Mouse (Mus musculus) stomach, embryonic 16.5 days (tissue): Measurements from ENCODE around the gene Gpank1. TPM values are rescaled to one million over a fixed set of nuclear protein-coding genes. Genes with fewer than 3 reads are reported as not detected.

Source experiments
- ATAC-seq: fragments of 200-750 bp; cut with Nextera tagmentation; 2 replicates; pipeline ENCODE4 v1.8.0; 2017; ENCODE audit warnings: moderate number of reproducible peaks, moderate TSS enrichment; ENCODE audit not compliant: insufficient read depth, low FRiP score
- H3K27ac ChIP-seq: fragments of 300-500 bp; sonication (generic); 2 replicates; pipeline ENCODE4 v1.5.1; 2014; ENCODE audit warnings: low read length
- H3K27me3 ChIP-seq: fragments of 300-500 bp; sonication (generic); 2 replicates; pipeline ENCODE4 v1.6.1; 2014; ENCODE audit warnings: low read length, control low read depth, mixed read lengths; ENCODE audit not compliant: control insufficient read depth, insufficient read depth
- H3K36me3 ChIP-seq: fragments of 300-500 bp; sonication (generic); 2 replicates; pipeline ENCODE4 v1.6.1; 2014; ENCODE audit warnings: low read length; ENCODE audit not compliant: control insufficient read depth, insufficient read depth
- H3K4me1 ChIP-seq: fragments of 300-500 bp; sonication (generic); 2 replicates; pipeline ENCODE4 v1.6.1; 2014; ENCODE audit warnings: low read length, control low read depth, mixed read lengths; ENCODE audit not compliant: control insufficient read depth, insufficient read depth
- H3K4me2 ChIP-seq: fragments of 300-500 bp; sonication (generic); 2 replicates; pipeline ENCODE4 v1.6.1; 2014; ENCODE audit warnings: low read depth, low read length, mixed read lengths
- H3K4me3 ChIP-seq: fragments of 300-500 bp; sonication (generic); replicated peaks from 2 replicates; pipeline ENCODE4 v1.5.1; 2014; ENCODE audit warnings: mild to moderate bottlenecking, low read length
- H3K9ac ChIP-seq: fragments of 300-500 bp; sonication (generic); 2 replicates; pipeline ENCODE4 v1.6.1; 2014; ENCODE audit warnings: low read length
- H3K9me3 ChIP-seq: fragments of 300-500 bp; sonication (generic); replicated peaks from 2 replicates; pipeline ENCODE4 v1.6.1; 2016; ENCODE audit warnings: low read length, control low read depth; ENCODE audit not compliant: control insufficient read depth
- WGBS: fragments of 180-500 bp; shearing (Covaris S2); extraction: QIAGEN DNeasy Blood & Tissue Kit; methylation state at CpG from one replicate; pipeline ENCODE4 v1.1.7; 2014; 5-methylcytosine and 5-hydroxymethylcytosine counted together
- polyA plus RNA-seq: library from polyadenylated mRNA; unstranded; fragments of >200 nt; fragmentation: Nextera tagmentation; extraction: Ambion mirVana; gene quantifications from 2 replicates; pipeline ENCODE4 v1.2.1, GENCODE M21; 2015

Gpank1 gene
- polyA plus RNA-seq, 1 experiment from 2014 or later = 18.1 TPM

DNA sequence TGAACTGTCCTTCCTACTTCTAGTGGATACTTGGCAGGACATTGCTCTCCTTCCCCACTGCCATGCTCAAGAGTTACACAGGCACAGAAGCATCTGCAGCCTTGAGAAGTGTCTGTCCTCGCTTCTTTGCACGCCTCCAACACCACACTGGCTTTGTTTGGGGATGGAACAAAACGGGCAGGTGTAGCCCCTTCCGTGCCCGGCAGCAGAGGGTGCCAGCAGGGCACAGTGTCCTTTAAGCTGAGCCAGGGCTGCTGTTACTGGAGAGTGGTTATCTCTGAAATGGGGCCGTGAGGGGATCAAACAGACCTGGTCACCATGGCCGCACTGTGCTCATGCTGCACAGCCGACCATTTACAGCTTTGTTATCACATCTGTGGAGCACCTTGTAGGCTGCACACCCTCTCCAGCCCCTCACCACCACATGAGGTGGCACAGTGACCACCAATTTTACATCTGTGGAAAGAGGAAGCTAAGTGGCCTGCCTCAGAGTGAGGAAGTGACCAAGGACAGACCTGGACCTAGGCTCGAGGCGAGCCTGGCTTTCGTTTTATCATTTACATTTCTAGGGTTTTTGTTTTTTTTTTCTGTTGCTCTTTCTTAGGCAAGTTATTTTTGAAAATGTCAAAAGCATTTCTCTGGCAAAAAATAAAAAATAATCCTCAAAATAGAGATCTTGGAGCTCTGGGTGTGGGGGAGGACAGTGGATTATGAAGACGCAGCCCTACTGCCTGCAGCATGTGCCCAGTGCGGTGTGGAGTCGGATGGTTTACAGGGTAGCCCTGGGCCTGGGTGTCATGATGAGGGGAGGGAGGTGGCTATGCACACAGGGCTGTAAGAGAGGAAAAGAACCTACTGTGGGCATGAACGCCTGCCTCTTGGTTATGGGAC lies 26.5 kb upstream of the Gpank1 start:
- Histone ChIP-seq H3K4me1 (peaks cover 4% of the 10 kb centered on the region), H3K4me2 (no peak overlapping the region), H3K9me3 (no peaks in the 10 kb centered on the region), H3K36me3 (peaks cover 23% of the 10 kb centered on the region; the same call in 1 of the 2 replicates), H3K4me3 (no peak overlapping the region), H3K9ac (no peak overlapping the region), H3K27ac (no peak overlapping the region), H3K27me3 (no peaks in the 10 kb centered on the region)
- no peak for ATAC-seq
- WGBS = 87% methylated on average over 15 of the region's 15 CpGs

DNA sequence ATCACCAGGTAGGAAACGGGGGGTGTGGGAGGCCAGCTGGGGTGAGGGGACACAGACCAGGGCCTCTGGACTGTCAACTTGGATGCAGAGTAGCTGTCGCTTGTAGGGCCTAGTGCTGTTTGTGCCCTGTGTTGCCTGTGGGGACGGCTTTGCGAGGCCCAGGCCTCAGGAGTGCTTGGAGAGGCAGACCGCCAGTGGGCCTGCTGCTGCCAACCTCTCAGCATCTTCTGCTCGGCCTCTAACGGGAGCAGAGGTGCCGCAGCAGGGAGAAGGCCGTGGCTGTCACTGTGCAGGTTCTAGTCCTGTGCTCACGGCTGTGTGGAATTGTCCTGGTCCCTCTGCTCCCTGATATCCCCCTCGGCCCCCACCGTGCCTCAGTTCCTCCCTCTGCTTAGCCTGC lies 24.7 kb upstream of the Gpank1 start:
- Histone ChIP-seq H3K9me3 (no peaks in the 10 kb centered on the region), H3K36me3 (peaks cover 20% of the 10 kb centered on the region; the same call in 1 of the 2 replicates), H3K4me2 (no peak overlapping the region), H3K27me3 (no peaks in the 10 kb centered on the region), H3K9ac (no peak overlapping the region), H3K4me1 (no peaks in the 10 kb centered on the region), H3K27ac (no peak overlapping the region), H3K4me3 (no peak overlapping the region)
- ATAC-seq = no peak
- WGBS = 87% methylated on average over 12 of the region's 12 CpGs

DNA sequence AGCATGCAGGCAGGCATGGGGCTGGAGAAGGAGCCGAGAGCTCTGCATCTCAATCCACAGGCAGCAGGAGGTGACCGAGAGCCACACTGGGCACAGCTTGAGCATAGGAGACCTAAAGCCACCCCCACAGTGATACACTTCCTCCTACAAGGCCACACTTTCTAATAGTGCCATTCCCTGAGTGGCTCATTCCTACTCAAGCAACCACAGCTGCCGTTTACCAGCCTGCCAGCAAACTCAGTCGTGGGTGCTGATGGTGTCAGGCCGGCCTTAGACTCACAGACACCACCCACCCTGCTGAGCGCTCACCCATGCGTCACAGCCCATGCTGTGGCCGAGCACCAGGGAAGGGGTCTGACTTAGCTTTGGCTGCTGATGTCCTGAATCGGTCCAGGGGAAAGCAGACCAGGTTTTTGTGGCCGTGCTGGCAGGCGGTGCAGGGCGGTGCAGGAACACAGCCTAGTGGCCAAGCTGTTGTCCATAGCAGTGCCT lies 24.0 kb upstream of the Gpank1 start:
- ATAC-seq = no peak
- no peak overlapping the region for H3K27ac ChIP-seq
- no peaks in the 10 kb centered on the region for H3K27me3 ChIP-seq
- 88% methylated on average over 12 of the region's 12 CpGs for WGBS
- H3K9ac ChIP-seq = no peak overlapping the region
- no peak overlapping the region for H3K4me2 ChIP-seq
- H3K36me3 ChIP-seq = peaks cover 21% of the 10 kb centered on the region; the same call in 1 of the 2 replicates
- H3K9me3 ChIP-seq = no peaks in the 10 kb centered on the region
- H3K4me3 ChIP-seq = no peak overlapping the region
- H3K4me1 ChIP-seq = no peaks in the 10 kb centered on the region

DNA sequence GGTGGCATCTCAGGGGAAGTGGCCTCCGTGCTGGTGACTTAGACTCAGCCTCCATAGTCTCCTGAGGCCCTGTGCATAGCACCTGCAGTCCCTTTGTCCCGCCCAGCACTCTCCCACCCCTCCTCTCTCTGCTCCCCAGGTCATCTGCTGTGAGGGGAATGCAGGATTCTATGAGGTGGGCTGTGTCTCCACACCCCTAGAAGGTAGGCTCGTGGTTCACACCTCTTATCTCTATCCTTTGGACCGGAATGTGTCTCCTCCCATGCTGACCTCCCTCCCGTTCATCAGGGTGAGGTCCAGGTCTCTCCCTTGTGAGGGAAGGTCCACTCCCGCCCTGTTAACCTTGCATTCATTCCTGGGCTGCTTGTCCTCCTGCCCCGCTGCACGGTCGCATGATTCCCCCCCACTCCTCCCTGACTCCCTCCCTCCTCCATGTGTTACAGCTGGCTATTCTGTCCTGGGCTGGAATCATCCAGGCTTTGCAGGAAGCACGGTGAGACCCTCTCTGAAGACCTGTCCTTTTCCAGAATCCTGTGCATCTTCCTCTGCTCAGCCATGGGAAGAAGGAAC lies 21.0 kb upstream of the Gpank1 start:
- Histone ChIP-seq H3K4me3 (no peak overlapping the region), H3K27ac (no peak overlapping the region), H3K4me2 (no peak overlapping the region), H3K9ac (no peak overlapping the region), H3K4me1 (no peaks in the 10 kb centered on the region), H3K36me3 (peaks cover 23% of the 10 kb centered on the region; the same call in 1 of the 2 replicates), H3K27me3 (no peaks in the 10 kb centered on the region), H3K9me3 (no peaks in the 10 kb centered on the region)
- 52% methylated on average over 10 of the region's 10 CpGs for WGBS
- ATAC-seq = no peak

DNA sequence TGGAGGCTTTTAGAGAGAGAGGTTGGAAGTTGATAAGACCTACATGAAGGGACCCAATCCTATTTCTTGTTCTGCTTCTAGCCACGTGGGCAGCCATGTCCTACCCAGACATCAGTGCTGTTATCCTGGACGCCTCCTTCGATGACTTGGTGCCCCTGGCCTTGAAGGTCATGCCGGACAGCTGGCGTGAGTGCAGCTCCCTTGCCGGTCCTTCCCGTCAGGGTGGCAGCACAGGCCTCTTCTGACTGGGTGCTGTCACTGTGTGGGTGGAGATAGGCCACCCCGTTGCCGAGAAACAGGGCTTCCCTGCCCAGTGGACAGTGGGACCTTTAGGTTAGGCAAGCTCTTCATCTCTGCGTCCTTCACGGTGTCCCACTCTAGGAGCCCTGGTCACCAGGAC lies 20.1 kb upstream of the Gpank1 start:
- Histone ChIP-seq H3K27me3 (no peaks in the 10 kb centered on the region), H3K4me2 (no peak overlapping the region), H3K36me3 (peaks cover 23% of the 10 kb centered on the region; the same call in 1 of the 2 replicates), H3K9ac (no peak overlapping the region), H3K9me3 (no peaks in the 10 kb centered on the region), H3K4me1 (no peaks in the 10 kb centered on the region), H3K27ac (no peak overlapping the region), H3K4me3 (no peak overlapping the region)
- ATAC-seq = no peak
- WGBS = 87% methylated on average over 11 of the region's 11 CpGs

DNA sequence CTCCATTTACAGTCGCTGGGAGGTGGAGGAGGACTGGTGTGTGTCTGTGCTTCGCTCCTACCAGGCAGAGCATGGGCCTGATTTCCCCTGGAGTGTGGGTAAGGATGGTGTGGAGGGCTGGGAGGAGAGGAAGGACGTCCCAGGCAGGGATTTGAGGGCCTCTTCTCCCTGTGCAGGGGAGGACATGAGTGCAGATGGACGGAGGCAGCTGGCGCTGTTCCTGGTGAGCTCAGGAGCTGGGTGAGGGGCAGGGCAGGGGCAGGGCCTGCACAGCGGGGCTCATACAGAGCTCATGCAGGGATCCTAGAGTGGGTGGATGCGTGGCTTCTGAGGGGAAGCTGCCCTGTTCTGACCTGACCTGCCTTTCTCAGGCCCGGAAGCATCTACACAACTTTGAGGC lies 19.0 kb upstream of the Gpank1 start:
- Histone ChIP-seq H3K4me2 (no peak overlapping the region), H3K27me3 (no peaks in the 10 kb centered on the region), H3K4me1 (no peaks in the 10 kb centered on the region), H3K9me3 (no peaks in the 10 kb centered on the region), H3K36me3 (peaks cover 19% of the 10 kb centered on the region; the same call in 1 of the 2 replicates), H3K27ac (no peak overlapping the region), H3K4me3 (no peak overlapping the region), H3K9ac (no peak overlapping the region; the same call in 1 of the 2 replicates)
- 71% methylated on average over 8 of the region's 8 CpGs for WGBS
- ATAC-seq = no peak; the same call in 1 of the 2 replicates

DNA sequence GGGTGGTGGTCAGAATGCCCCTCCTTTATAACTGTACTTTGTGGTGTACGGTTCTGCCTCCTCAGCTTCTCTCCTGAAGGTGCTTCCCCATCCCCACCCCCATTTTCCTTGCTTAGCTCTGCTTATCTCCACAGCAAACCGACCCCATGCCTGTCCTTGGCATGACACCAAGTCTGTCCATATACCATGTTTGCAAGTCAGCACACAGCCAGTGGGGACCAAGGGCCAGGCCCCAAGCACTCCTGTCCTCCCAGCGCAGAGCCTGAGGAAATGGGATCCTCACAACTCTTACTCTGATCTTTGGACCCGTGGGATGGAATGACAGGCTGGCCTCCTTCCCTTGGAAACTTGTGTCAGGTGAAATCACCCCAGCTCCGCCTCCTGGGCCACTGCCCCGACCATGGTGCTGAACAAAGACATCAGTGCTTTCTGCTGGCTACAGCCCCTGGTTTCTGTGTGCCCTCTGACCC lies 18.0 kb upstream of the Gpank1 start:
- WGBS = 56% methylated on average over 6 of the region's 6 CpGs
- no peaks in the 10 kb centered on the region for H3K27me3 ChIP-seq
- no peaks in the 10 kb centered on the region for H3K9me3 ChIP-seq
- H3K36me3 ChIP-seq = peaks cover 15% of the 10 kb centered on the region; the same call in 1 of the 2 replicates
- no peak overlapping the region for H3K9ac ChIP-seq
- no peak overlapping the region for H3K27ac ChIP-seq
- no peaks in the 10 kb centered on the region for H3K4me1 ChIP-seq
- H3K4me3 ChIP-seq = no peak overlapping the region
- H3K4me2 ChIP-seq = no peak overlapping the region
- no peak for ATAC-seq

DNA sequence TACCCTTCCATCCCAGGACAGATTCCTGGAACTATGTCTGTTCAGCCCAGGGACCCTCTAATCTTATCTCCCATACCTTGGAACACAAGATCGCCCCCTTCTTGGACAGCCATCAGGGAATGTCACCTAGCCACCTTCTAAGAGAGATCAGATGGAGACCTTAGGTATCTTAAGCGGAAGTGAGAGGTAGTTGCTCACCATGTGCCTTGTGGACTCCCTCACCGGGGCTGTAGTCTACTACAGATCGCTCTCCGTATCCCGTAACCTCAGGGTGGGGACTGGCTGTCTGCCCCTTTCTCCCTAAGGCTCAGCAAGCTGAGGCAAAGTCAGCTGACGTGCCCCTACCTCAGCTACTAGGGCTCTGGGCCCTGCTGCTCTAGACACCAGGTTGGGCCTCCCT lies 17.2 kb upstream of the Gpank1 start:
- peaks cover 15% of the 10 kb centered on the region; the same call in 1 of the 2 replicates for H3K36me3 ChIP-seq
- H3K4me1 ChIP-seq = no peaks in the 10 kb centered on the region

DNA sequence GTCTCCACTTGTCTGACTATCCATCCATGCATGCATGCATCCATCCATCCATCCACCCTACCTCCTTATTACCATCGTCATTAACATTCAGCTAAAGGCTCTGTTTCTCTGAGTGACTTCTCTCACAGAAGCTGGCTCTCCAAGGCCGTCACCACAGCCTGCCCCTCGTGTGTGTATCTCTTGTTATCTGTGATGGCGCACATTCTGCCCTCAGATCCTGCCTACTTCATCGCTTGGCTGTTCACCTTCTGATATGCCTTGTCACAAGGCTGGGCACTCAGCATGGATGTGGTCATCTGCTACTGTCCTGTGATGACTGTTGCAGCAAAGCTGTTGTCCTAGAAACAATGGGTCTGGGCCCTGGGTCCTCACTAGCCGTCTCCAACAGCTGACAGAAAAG lies 16.5 kb upstream of the Gpank1 start:
- Histone ChIP-seq H3K9me3 (no peaks in the 10 kb centered on the region), H3K4me2 (no peak overlapping the region), H3K4me1 (no peaks in the 10 kb centered on the region), H3K36me3 (peaks cover 12% of the 10 kb centered on the region; the same call in 1 of the 2 replicates), H3K27ac (no peak overlapping the region), H3K4me3 (no peak overlapping the region), H3K9ac (no peak overlapping the region), H3K27me3 (no peaks in the 10 kb centered on the region)
- ATAC-seq = no peak
- 75% methylated on average over 6 of the region's 6 CpGs for WGBS

More for the DNA sequence above, 17.2 kb upstream of the Gpank1 start:
- H3K4me2 ChIP-seq = no peak overlapping the region
- H3K9ac ChIP-seq = no peak overlapping the region
- WGBS = 87% methylated on average over 7 of the region's 7 CpGs
- H3K27ac ChIP-seq = no peak overlapping the region
- H3K4me3 ChIP-seq = no peak overlapping the region
- H3K27me3 ChIP-seq = no peaks in the 10 kb centered on the region
- no peaks in the 10 kb centered on the region for H3K9me3 ChIP-seq
- ATAC-seq = no peak
